Mouse (Mus musculus) cerebellum, adult 2 months (tissue): ENCODE data around the gene Crim1.

ENCODE experiments used
- CTCF ChIP-seq: fragments of 200-500 bp; IDR thresholded peaks from 2 replicates; pipeline ENCODE4 v1.5.1; 2011; ENCODE audit warnings: low read depth, mild to moderate bottlenecking, control low read depth, low read length, moderate library complexity, borderline replicate concordance; ENCODE audit not compliant: insufficient read depth
- POLR2A ChIP-seq: fragments of 200-500 bp; IDR thresholded peaks from 2 replicates; pipeline ENCODE4 v1.6.1; 2011; ENCODE audit warnings: low read length, control low read depth, borderline replicate concordance; ENCODE audit not compliant: insufficient read depth

DNA sequence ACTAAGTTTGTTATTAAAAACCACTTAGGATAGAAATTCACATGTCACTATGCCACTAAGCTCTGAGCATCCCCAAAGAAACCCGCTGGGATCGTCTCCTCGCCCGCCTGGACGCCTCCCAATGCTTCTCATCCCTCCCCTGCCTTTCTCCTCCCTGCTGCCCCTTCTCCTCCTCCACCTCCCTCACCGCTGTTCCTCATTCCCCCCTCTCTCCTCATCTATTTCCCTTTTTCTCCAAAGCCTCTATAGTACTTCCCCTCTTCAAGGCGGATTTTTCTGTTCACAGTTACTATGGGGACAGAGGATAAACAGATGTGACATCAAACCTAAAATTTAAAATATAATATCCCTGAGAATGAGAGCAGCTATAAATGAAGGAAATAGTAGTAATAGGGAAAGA lies 65.1 kb downstream of the Crim1 start:
- TF ChIP-seq CTCF (no peak), POLR2A (no peak)
